In the genomic region with DNA sequence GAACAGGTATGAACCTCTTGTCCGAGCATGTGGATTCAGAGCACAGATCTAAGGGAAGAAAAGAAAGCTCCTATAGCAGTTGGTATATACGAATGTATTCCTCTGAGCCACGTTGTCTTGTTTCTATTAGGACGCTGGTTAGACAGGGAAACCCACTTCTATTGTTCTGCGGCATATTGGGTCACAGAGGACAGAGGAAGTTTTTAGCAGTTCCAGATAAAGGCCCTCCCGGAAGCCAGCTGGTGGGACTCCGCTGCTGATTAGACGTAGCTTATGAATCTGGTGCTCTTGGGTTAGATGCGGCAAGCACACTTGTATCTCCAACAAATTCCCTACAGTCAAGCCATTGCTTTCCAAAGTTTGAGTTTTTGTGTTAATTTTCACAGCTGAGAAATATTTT, we compare ENCODE assay signal across 13 mouse cellular contexts. TPM values are rescaled to one million over a fixed set of nuclear protein-coding genes. Genes with fewer than 3 reads are reported as not detected.
DNase-seq lines count a peak whose midpoint lies in the region; ATAC-seq and TF ChIP-seq lines count a peak whose summit lies in the region.
"Had no signal": no experiment of that assay in that cellular context is flagged by ENCODE, and none has a peak within 500 bp of the region (broad histone marks: within the 10 kb centered on the region; RNA-seq: fewer than 3 reads in every experiment).

No protein-coding gene starts in this region.

- intact Hi-C loops in gastrocnemius, postnatal 36 days (cut with DNase I), result no loop called here

- no peaks in the 10 kb centered on the region for H3K9me3 ChIP-seq in intestine, embryonic 14.5 days (ENCODE audit: control insufficient read depth, low read length)
- no peaks in the 10 kb centered on the region for H3K9me3 ChIP-seq in intestine, postnatal 0 days (ENCODE audit: control insufficient read depth)
- H3K9me3 ChIP-seq in ES-Bruce4 (replicated peaks; ENCODE audit: control insufficient read depth, insufficient read depth, low read length, poor library complexity, severe bottlenecking), result no peaks in the 10 kb centered on the region
- no peaks in the 10 kb centered on the region for H3K9me3 ChIP-seq in heart, embryonic 13.5 days
- no peaks in the 10 kb centered on the region for H3K9me3 ChIP-seq in liver, embryonic 12.5 days (replicated peaks)
- H3K9me3 ChIP-seq: hindbrain, embryonic 15.5 days; limb, embryonic 15.5 days had no signal

- 78% methylated on average over 9 of the region's 9 CpGs for WGBS in intestine, embryonic 14.5 days
- WGBS in intestine, postnatal 0 days, result 73% methylated on average over 9 of the region's 9 CpGs
- 22% methylated on average over 9 of the region's 9 CpGs for WGBS in heart, embryonic 13.5 days
- WGBS in liver, embryonic 12.5 days (ENCODE audit: insufficient replicate concordance), result 14% methylated on average over 9 of the region's 9 CpGs

- TF ChIP-seq CTCF in intestine, postnatal 0 days (IDR thresholded peaks at IDR 0.05; ENCODE audit: low read depth), result no peak
- no peak for TF ChIP-seq CTCF in ES-Bruce4 (IDR thresholded peaks at IDR 0.05; ENCODE audit: low read depth, low read length)

- peaks cover 4% of the 10 kb centered on the region for H3K4me1 ChIP-seq in intestine, embryonic 14.5 days (replicated peaks; ENCODE audit: control insufficient read depth, insufficient read depth, low read length)
- 0 out of 2 replicates have a peak, but pooled peaks cover 3% of the 10 kb centered on the region for H3K4me1 ChIP-seq in intestine, postnatal 0 days (replicated peaks; ENCODE audit: control insufficient read depth, insufficient read depth, low read length)
- peaks cover 8% of the 10 kb centered on the region for H3K4me1 ChIP-seq in ES-Bruce4 (ENCODE audit: control insufficient read depth, insufficient read depth, low read length)
- peaks cover 41% of the 10 kb centered on the region for H3K4me1 ChIP-seq in heart, embryonic 13.5 days
- peaks cover 62% of the 10 kb centered on the region for H3K4me1 ChIP-seq in liver, embryonic 12.5 days
- H3K4me1 ChIP-seq: limb, embryonic 15.5 days had no signal

- no peak overlapping the region for H3K4me3 ChIP-seq in intestine, embryonic 14.5 days (ENCODE audit: low read depth, low read length)
- no peak overlapping the region for H3K4me3 ChIP-seq in intestine, postnatal 0 days (ENCODE audit: low read depth, low read length)
- H3K4me3 ChIP-seq in ES-Bruce4 (ENCODE audit: low read depth, low read length), result no peak overlapping the region
- H3K4me3 ChIP-seq in heart, embryonic 13.5 days, result no peak overlapping the region
- H3K4me3 ChIP-seq in liver, embryonic 12.5 days, result no peak overlapping the region
- H3K4me3 ChIP-seq: hindbrain, embryonic 15.5 days; limb, embryonic 15.5 days had no signal

- 0 out of 2 replicates have a peak overlapping the region, but pooled peaks have one; percentile 4 for H3K27ac ChIP-seq in intestine, embryonic 14.5 days (ENCODE audit: low read depth)
- H3K27ac ChIP-seq in intestine, postnatal 0 days (ENCODE audit: low read depth, low read length), result no peak overlapping the region
- H3K27ac ChIP-seq in ES-Bruce4 (ENCODE audit: insufficient read depth, low read length), result peak overlapping the region; percentile 93
- peak overlapping the region; percentile 81 for H3K27ac ChIP-seq in heart, embryonic 13.5 days (replicated peaks)
- peak overlapping the region; percentile 25; the same call in 1 of the 2 replicates for H3K27ac ChIP-seq in liver, embryonic 12.5 days
- H3K27ac ChIP-seq: hindbrain, embryonic 15.5 days; limb, embryonic 15.5 days had no signal

- no peak overlapping the region for H3K9ac ChIP-seq in intestine, embryonic 14.5 days (ENCODE audit: low read length)
- H3K9ac ChIP-seq in intestine, postnatal 0 days (ENCODE audit: low read depth, low read length), result no peak overlapping the region
- peak overlapping the region; percentile 61 for H3K9ac ChIP-seq in ES-Bruce4 (ENCODE audit: low read depth, poor library complexity, severe bottlenecking)
- no peak overlapping the region; the same call in 1 of the 2 replicates for H3K9ac ChIP-seq in heart, embryonic 13.5 days
- H3K9ac ChIP-seq in liver, embryonic 12.5 days, result no peak overlapping the region
- H3K9ac ChIP-seq: hindbrain, embryonic 15.5 days; limb, embryonic 15.5 days had no signal

- H3K36me3 ChIP-seq in intestine, embryonic 14.5 days (ENCODE audit: control insufficient read depth, insufficient read depth, low read length), result no peaks in the 10 kb centered on the region
- H3K36me3 ChIP-seq in intestine, postnatal 0 days (ENCODE audit: control insufficient read depth, insufficient read depth), result no peaks in the 10 kb centered on the region
- H3K36me3 ChIP-seq in ES-Bruce4 (ENCODE audit: control insufficient read depth, insufficient read depth, low read length, poor library complexity, severe bottlenecking), result no peaks in the 10 kb centered on the region
- H3K36me3 ChIP-seq in heart, embryonic 13.5 days, result no peaks in the 10 kb centered on the region
- H3K36me3 ChIP-seq in liver, embryonic 12.5 days, result no peaks in the 10 kb centered on the region
- H3K36me3 ChIP-seq: hindbrain, embryonic 15.5 days; limb, embryonic 15.5 days had no signal

- TF ChIP-seq EP300 in ES-Bruce4 (IDR thresholded peaks at IDR 0.05; ENCODE audit: insufficient read depth, low read depth, low read length), result no peak

- no peak for TF ChIP-seq POLR2A in ES-Bruce4 (IDR thresholded peaks at IDR 0.05; ENCODE audit: insufficient read depth, low read length)

- no peak overlapping the region for H3K4me2 ChIP-seq in intestine, embryonic 14.5 days (ENCODE audit: low read length)
- no peak overlapping the region for H3K4me2 ChIP-seq in intestine, postnatal 0 days (replicated peaks; ENCODE audit: low read depth)
- H3K4me2 ChIP-seq in heart, embryonic 13.5 days, result peak overlapping the region; percentile 44
- H3K4me2 ChIP-seq in liver, embryonic 12.5 days, result peak overlapping the region; percentile 37
- H3K4me2 ChIP-seq: hindbrain, embryonic 15.5 days; limb, embryonic 15.5 days had no signal

- ATAC-seq in intestine, embryonic 14.5 days (replicated peaks; ENCODE audit: low FRiP score, low TSS enrichment, low read depth), result no peak
- ATAC-seq in intestine, postnatal 0 days, result no peak
- no peak for ATAC-seq in heart, embryonic 13.5 days (ENCODE audit: extremely low read depth, insufficient number of reproducible peaks, low FRiP score, low TSS enrichment)
- ATAC-seq in liver, embryonic 12.5 days, result no peak
- ATAC-seq: Patski had no signal

- H3K27me3 ChIP-seq in intestine, embryonic 14.5 days (replicated peaks; ENCODE audit: control insufficient read depth, insufficient read depth, low read length), result no peaks in the 10 kb centered on the region
- H3K27me3 ChIP-seq in intestine, postnatal 0 days (replicated peaks; ENCODE audit: control insufficient read depth, insufficient read depth, low read length), result no peaks in the 10 kb centered on the region
- no peaks in the 10 kb centered on the region for H3K27me3 ChIP-seq in ES-Bruce4 (ENCODE audit: control insufficient read depth, insufficient read depth, low read length, poor library complexity, severe bottlenecking)
- no peaks in the 10 kb centered on the region for H3K27me3 ChIP-seq in heart, embryonic 13.5 days (replicated peaks)
- H3K27me3 ChIP-seq in liver, embryonic 12.5 days (replicated peaks), result no peaks in the 10 kb centered on the region
- H3K27me3 ChIP-seq: hindbrain, embryonic 15.5 days; limb, embryonic 15.5 days; Patski had no signal

- DNase-seq in intestine, embryonic 14.5 days (ENCODE audit: low spot score), result no peak
- DNase-seq in MN1 (ENCODE audit: low spot score), result no peak
- DNase-seq in neural tube, embryonic 10.5 days (ENCODE audit: extremely low spot score, low spot score), result no peak
- no peak for DNase-seq in gastrocnemius, postnatal 36 days
- DNase-seq: adrenal gland, postnatal 25 days; cerebellum, adult 9-10 months had no signal

RNA-seq across cellular contexts. Expression of a gene that starts 4.8 kb away (rescaled TPM):
- 5.2 and 5.9 TPM in 2 replicates for polyA plus RNA-seq in intestine, embryonic 14.5 days (2014; fragmentation: Nextera tagmentation; extraction: Ambion mirVana)
- 4.9 and 5.8 TPM in 2 replicates for polyA plus RNA-seq in intestine, postnatal 0 days (2015; fragmentation: Nextera tagmentation; extraction: Ambion mirVana)
- polyA plus RNA-seq in ES-Bruce4 (2011; ENCODE audit: insufficient read depth, insufficient read length, low read depth, missing spikeins), result 46.2 and 47.1 TPM in 2 replicates
- polyA plus RNA-seq in heart, embryonic 13.5 days (2015; fragmentation: Nextera tagmentation; extraction: Ambion mirVana), result 3.6 and 4.1 TPM in 2 replicates
- 4.1 and 4.3 TPM in 2 replicates for polyA plus RNA-seq in liver, embryonic 12.5 days (2016; fragmentation: Nextera tagmentation; extraction: Ambion mirVana)
- total RNA-seq in gastrocnemius, postnatal 36 days (2021), result 10 to 100 TPM; 19.4 to 19.8 TPM

Comparison
In these comparisons a context has a peak if more than half of its experiments do, and no peak if none do; other contexts are left out.
1. H3K4me2 ChIP-seq: peak in heart, embryonic 13.5 days (single experiment) and liver, embryonic 12.5 days (single experiment); none in intestine, embryonic 14.5 days (single experiment) and intestine, postnatal 0 days (single experiment).